Mouse (Mus musculus): Measurements from ENCODE around the gene Gm5926. TPM values are rescaled to one million over a fixed set of nuclear protein-coding genes. Genes with fewer than 3 reads are reported as not detected.

Gm5926 gene
- not detected for polyA plus RNA-seq (2015; fragmentation: Illumina TruSeq; extraction: RNeasy Lipid Tissue Mini Kit (QIAGEN cat#74804); ENCODE audit: low read depth, low replicate concordance)

DNA sequence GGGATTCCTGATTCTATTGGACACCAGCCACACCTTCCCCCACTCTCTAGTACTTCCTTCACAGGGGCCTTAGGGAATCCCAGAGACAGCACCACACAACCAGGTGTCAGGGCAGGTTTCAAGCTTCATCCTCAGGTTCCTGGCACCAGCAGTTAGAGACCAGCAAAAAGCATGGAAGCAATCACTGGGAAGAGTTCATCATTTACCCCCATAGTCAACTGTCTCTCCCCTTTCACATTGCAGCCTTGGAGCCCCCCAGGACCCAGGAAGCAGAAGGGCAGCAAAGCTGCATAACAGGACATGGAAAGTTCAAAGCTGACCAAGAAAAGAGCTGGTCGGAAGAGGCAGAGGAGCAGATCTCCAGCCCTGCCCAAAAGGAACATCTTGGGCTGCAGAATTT, at the start of gene Gm5926:
Gene Gm5926 (plus strand): TSS at position 301 of the 400 bp plus-strand sequence.

Other genes starting within 250 kb of the Gm5926 start
- not detected for gene Btbd35f1, start 90.7 kb upstream of the Gm5926 start, polyA plus RNA-seq (2015; fragmentation: Illumina TruSeq; extraction: RNeasy Lipid Tissue Mini Kit (QIAGEN cat#74804); ENCODE audit: low read depth, low replicate concordance)
- not detected for gene Btbd35f21, start 75.4 kb downstream of the Gm5926 start, polyA plus RNA-seq (2015; fragmentation: Illumina TruSeq; extraction: RNeasy Lipid Tissue Mini Kit (QIAGEN cat#74804); ENCODE audit: low read depth, low replicate concordance)
- gene Btbd35f30, start 243.9 kb downstream of the Gm5926 start, polyA plus RNA-seq (2015; fragmentation: Illumina TruSeq; extraction: RNeasy Lipid Tissue Mini Kit (QIAGEN cat#74804); ENCODE audit: low read depth, low replicate concordance): not detected